Mouse (Mus musculus) neural tube, embryonic 15.5 days (tissue): ENCODE results near the gene Tpte. TPM values are rescaled to one million over a fixed set of nuclear protein-coding genes. Genes with fewer than 3 reads are reported as not detected.

ENCODE experiments used
- ATAC-seq: fragments of 200-750 bp; cut with Nextera tagmentation; 2 replicates; pipeline ENCODE4 v1.8.0; 2017; ENCODE audit warnings: mild to moderate bottlenecking, moderate TSS enrichment, moderate library complexity; ENCODE audit not compliant: low FRiP score
- H3K27ac ChIP-seq: fragments of 300-500 bp; sonication (generic); replicated peaks from 2 replicates; pipeline ENCODE4 v1.5.1; 2015; ENCODE audit warnings: mild to moderate bottlenecking, inconsistent platforms
- H3K27me3 ChIP-seq: fragments of 300-500 bp; sonication (generic); replicated peaks from 2 replicates; pipeline ENCODE4 v1.6.1; 2015; ENCODE audit warnings: inconsistent platforms
- H3K36me3 ChIP-seq: fragments of 300-500 bp; sonication (generic); 2 replicates; pipeline ENCODE4 v1.6.1; 2015; ENCODE audit warnings: inconsistent platforms
- H3K4me1 ChIP-seq: fragments of 300-500 bp; sonication (generic); 2 replicates; pipeline ENCODE4 v1.6.1; 2015; ENCODE audit warnings: inconsistent platforms
- H3K4me2 ChIP-seq: fragments of 300-500 bp; sonication (generic); 2 replicates; pipeline ENCODE4 v1.6.1; 2015; ENCODE audit warnings: inconsistent platforms, mild to moderate bottlenecking, moderate library complexity
- H3K4me3 ChIP-seq: fragments of 300-500 bp; sonication (generic); replicated peaks from 2 replicates; pipeline ENCODE4 v1.5.1; 2015; ENCODE audit warnings: mild to moderate bottlenecking, inconsistent platforms
- H3K9ac ChIP-seq: fragments of 300-500 bp; sonication (generic); replicated peaks from 2 replicates; pipeline ENCODE4 v1.6.1; 2015; ENCODE audit warnings: mild to moderate bottlenecking, inconsistent platforms
- H3K9me3 ChIP-seq: fragments of 300-500 bp; sonication (generic); replicated peaks from 2 replicates; pipeline ENCODE4 v1.6.1; 2016; ENCODE audit warnings: inconsistent platforms
- WGBS: fragments of 180-500 bp; shearing (Covaris S2); methylation state at CpG from one replicate; pipeline ENCODE4 v1.1.7; 2015; ENCODE audit warnings: mixed read lengths; 5-methylcytosine and 5-hydroxymethylcytosine counted together
- polyA plus RNA-seq: library from polyadenylated mRNA; unstranded; fragments of >200 nt; fragmentation: Nextera tagmentation; extraction: Ambion mirVana; gene quantifications from 2 replicates; pipeline ENCODE4 v1.2.1, GENCODE M21; 2015

Tpte gene
- polyA plus RNA-seq: not detected in 2 replicates

DNA sequence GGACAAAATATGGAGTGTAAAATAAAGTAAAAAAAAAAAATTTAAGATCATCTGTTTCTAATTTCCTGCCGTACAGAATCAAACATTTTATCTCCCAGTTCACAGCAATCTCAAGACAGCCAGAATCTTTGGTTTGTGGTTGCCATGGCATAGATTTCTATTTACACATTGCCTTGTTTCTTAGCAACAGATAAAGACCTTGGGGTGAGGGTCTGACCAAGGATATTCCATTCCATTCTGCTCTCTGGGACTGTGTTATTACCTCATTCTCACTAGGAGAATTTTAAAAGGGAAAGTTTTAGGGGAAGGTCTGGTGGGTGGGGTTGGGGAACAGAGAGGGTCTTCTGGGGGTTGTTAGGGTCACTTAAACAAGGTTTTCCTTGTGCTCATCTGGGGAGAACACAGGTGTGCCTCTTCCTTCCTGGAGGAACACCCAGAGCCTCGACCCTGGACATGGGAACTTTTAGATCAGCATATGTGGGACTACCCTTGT is at the start of gene Tpte:
TSS of gene Tpte (plus strand) at position 443 of the 493 bp plus-strand sequence.
- Histone ChIP-seq H3K27me3 (no peaks in the 10 kb centered on the region), H3K4me2 (no peak within 1 kb of the TSS), H3K36me3 (no peaks in the 10 kb centered on the region), H3K4me1 (no peaks in the 10 kb centered on the region), H3K9me3 (0 out of 2 replicates have a peak, but pooled peaks cover 3% of the 10 kb centered on the region), H3K9ac (no peak within 1 kb of the TSS), H3K27ac (no peak within 1 kb of the TSS), H3K4me3 (no peak within 1 kb of the TSS)
- ATAC-seq: no peak
- 71% methylated on average over 2 of the region's 2 CpGs for WGBS

- WGBS: 92% methylated on average over 9 of the region's 9 CpGs
- Histone ChIP-seq H3K4me2 (no peak overlapping the region), H3K4me3 (no peak overlapping the region), H3K4me1 (no peaks in the 10 kb centered on the region), H3K36me3 (no peaks in the 10 kb centered on the region), H3K27ac (no peak overlapping the region), H3K27me3 (no peaks in the 10 kb centered on the region), H3K9me3 (no peaks in the 10 kb centered on the region), H3K9ac (no peak overlapping the region)
- no peak for ATAC-seq
Observed at GRCm38 (mm10) chr8:22242986-22243385, 40.3 kb upstream of the Tpte start.

DNA sequence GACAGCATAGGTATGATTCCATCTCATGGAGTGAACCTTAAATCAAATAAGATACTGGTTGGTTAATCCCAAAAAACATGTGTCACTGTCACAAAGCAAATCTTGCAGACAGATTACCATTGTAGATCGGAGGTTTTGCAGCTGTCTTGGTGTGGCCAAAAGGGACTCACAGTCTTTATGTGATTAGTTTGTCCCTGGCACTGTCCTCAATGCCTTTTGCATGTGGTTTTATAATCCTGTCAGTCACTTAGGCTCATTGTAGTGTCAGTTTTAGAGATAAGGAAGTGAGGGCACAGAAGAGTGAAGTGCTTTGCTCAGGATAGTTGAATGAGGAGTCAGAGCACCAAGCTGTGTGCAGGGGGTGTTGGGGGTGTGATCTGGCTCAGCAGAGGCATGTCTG is 37.6 kb upstream of the Tpte start:
- H3K4me1 ChIP-seq: no peaks in the 10 kb centered on the region
- no peaks in the 10 kb centered on the region for H3K27me3 ChIP-seq
- H3K9ac ChIP-seq: no peak overlapping the region
- H3K4me2 ChIP-seq: no peak overlapping the region
- H3K36me3 ChIP-seq: no peaks in the 10 kb centered on the region
- no peak for ATAC-seq
- no peaks in the 10 kb centered on the region for H3K9me3 ChIP-seq
- no peak overlapping the region for H3K4me3 ChIP-seq
- H3K27ac ChIP-seq: no peak overlapping the region
- WGBS: 73% methylated on average over 1 of the region's 1 CpGs

DNA sequence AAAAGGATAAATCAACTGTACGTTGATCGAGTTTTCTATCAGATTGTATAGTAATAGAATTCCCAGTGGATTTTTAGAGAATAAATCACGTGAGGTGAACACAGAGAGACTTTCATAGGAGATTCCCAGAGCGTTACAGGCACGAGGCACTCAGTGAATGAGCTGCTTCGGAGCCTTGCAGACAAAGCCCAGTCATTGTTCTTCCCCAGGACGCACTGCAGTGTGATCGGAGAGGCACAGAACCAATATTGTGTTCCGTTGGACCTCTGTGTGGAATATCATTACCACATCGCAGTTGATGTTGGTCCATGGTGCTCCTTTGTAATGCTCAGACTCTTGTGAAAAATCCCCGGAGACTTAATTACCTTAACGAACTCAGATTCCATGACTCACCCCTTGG is 35.3 kb upstream of the Tpte start:
- Histone ChIP-seq H3K4me1 (no peaks in the 10 kb centered on the region), H3K36me3 (no peaks in the 10 kb centered on the region), H3K27ac (no peak overlapping the region), H3K27me3 (no peaks in the 10 kb centered on the region), H3K4me3 (no peak overlapping the region), H3K4me2 (no peak overlapping the region), H3K9me3 (no peaks in the 10 kb centered on the region), H3K9ac (no peak overlapping the region)
- WGBS: 75% methylated on average over 12 of the region's 12 CpGs
- ATAC-seq: no peak

DNA sequence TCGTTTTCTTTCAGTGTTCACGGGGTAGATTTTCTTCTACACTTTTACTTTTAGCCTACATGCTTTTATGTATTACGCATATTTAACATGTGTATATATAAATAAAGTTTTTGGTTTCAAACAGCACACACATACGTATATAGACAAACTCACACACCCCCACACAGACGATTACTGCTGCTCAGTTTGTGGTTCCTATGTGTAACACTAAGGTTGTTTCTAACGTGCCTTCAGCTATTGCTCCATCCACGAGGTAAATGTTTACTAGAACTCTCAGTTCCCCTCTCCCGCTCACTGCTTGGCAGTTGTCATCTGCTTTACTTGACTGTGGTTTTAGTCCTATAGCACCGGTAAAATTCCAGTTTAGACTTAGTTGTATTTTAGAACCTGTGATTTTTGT is 34.2 kb upstream of the Tpte start:
- 0 out of 2 replicates have a peak, but pooled peaks cover 4% of the 10 kb centered on the region for H3K9me3 ChIP-seq
- H3K36me3 ChIP-seq: no peaks in the 10 kb centered on the region; the same call in 1 of the 2 replicates
- ATAC-seq: no peak
- H3K4me1 ChIP-seq: no peaks in the 10 kb centered on the region
- H3K27me3 ChIP-seq: no peaks in the 10 kb centered on the region
- H3K4me2 ChIP-seq: no peak overlapping the region
- no peak overlapping the region for H3K27ac ChIP-seq
- H3K9ac ChIP-seq: no peak overlapping the region
- WGBS: 86% methylated on average over 9 of the region's 9 CpGs
- H3K4me3 ChIP-seq: no peak overlapping the region

DNA sequence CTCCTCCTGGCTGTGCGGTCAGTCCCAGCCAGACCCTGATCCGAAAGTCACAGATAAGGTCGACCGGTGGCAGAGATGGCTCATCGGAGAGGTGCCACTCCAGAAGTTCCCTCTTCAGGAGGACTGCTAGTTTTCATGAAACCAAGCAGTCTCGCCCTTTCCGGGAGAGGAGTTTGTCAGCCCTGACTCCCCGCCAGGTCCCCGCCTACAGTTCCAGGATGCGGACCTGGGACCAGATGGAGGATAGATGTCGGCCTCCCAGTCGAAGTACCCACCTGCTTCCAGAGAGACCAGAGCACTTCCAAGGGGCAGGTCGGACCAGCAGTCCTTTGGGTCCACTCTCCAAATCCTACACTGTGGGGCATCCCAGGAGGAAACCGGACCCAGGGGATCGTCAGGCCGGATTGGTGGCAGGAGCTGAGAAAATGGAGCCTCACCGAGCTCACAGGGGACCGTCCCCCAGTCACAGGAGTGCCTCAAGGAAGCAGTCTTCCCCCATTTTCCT is 24.2 kb upstream of the Tpte start:
- H3K27me3 ChIP-seq: no peaks in the 10 kb centered on the region
- ATAC-seq: no peak
- no peak overlapping the region for H3K27ac ChIP-seq
- no peak overlapping the region for H3K4me3 ChIP-seq
- 0 out of 2 replicates have a peak, but pooled peaks cover 4% of the 10 kb centered on the region for H3K9me3 ChIP-seq
- 87% methylated on average over 18 of the region's 18 CpGs for WGBS
- peaks cover 15% of the 10 kb centered on the region for H3K36me3 ChIP-seq
- H3K4me1 ChIP-seq: no peaks in the 10 kb centered on the region
- no peak overlapping the region for H3K4me2 ChIP-seq
- no peak overlapping the region for H3K9ac ChIP-seq

- Histone ChIP-seq H3K27ac (no peak overlapping the region), H3K4me1 (no peaks in the 10 kb centered on the region), H3K4me3 (no peak overlapping the region), H3K9me3 (no peaks in the 10 kb centered on the region), H3K36me3 (peaks cover 11% of the 10 kb centered on the region; the same call in 1 of the 2 replicates), H3K9ac (no peak overlapping the region), H3K4me2 (no peak overlapping the region), H3K27me3 (no peaks in the 10 kb centered on the region)
- WGBS: 79% methylated on average over 12 of the region's 12 CpGs
- ATAC-seq: no peak
Observed at GRCm38 (mm10) chr8:22259531-22259930, 23.7 kb upstream of the Tpte start.

GRCm38 (mm10) chr8:22260091-22260722 is 23.0 kb upstream of the Tpte start:
- H3K27me3 ChIP-seq: no peaks in the 10 kb centered on the region
- no peaks in the 10 kb centered on the region for H3K4me1 ChIP-seq
- WGBS: 66% methylated on average over 9 of the region's 9 CpGs
- H3K4me2 ChIP-seq: no peak overlapping the region
- H3K9me3 ChIP-seq: no peaks in the 10 kb centered on the region
- H3K36me3 ChIP-seq: peaks cover 9% of the 10 kb centered on the region; the same call in 1 of the 2 replicates
- no peak overlapping the region for H3K9ac ChIP-seq
- no peak for ATAC-seq
- H3K27ac ChIP-seq: no peak overlapping the region
- H3K4me3 ChIP-seq: no peak overlapping the region

DNA sequence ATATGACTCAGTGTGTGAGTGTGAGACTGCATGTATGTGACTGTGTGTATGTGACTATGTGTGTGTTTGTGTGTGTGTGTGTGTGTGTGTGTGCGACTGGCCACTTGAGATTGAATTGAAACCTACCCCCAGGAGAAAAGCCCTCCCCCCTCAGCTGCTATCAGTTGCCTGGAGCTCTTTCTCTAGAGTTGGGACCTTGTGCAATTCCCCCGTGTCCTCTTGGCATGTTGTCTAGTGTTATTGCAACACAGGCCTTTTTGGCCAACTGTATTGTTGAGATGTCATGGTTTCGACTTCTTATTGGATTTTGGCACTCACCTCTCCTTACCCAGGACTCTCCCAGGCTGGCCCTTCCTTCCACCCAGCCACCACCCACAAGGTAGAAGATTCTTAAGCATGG is 21.0 kb upstream of the Tpte start:
- WGBS: 96% methylated on average over 3 of the region's 3 CpGs
- no peak overlapping the region for H3K9ac ChIP-seq
- no peaks in the 10 kb centered on the region for H3K9me3 ChIP-seq
- H3K27ac ChIP-seq: no peak overlapping the region
- H3K4me2 ChIP-seq: no peak overlapping the region
- H3K36me3 ChIP-seq: peaks cover 9% of the 10 kb centered on the region; the same call in 1 of the 2 replicates
- no peaks in the 10 kb centered on the region for H3K4me1 ChIP-seq
- ATAC-seq: no peak
- no peak overlapping the region for H3K4me3 ChIP-seq
- H3K27me3 ChIP-seq: no peaks in the 10 kb centered on the region

DNA sequence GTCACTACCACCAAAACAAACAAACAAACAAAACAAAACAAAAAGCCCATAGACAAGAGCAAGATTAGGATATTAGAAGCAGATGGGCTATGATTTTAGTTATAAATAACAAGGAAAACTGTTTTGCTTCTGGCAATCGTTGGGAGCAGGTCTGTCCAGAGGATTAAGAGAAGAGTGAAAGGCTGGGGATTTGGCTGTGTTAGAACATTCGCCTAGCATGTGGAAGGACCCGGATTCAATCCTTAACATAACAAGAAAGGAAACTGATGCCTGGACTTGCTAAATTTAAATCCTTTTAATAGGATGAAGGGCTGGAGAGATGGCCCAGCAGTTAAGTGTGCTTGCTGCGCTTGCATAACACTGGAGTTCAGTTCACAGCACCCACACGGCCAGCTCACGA is 18.9 kb upstream of the Tpte start:
- H3K9ac ChIP-seq: no peak overlapping the region
- H3K9me3 ChIP-seq: no peaks in the 10 kb centered on the region
- no peak overlapping the region for H3K27ac ChIP-seq
- no peak overlapping the region for H3K4me2 ChIP-seq
- H3K27me3 ChIP-seq: no peaks in the 10 kb centered on the region
- ATAC-seq: no peak
- H3K4me3 ChIP-seq: no peak overlapping the region
- H3K4me1 ChIP-seq: no peaks in the 10 kb centered on the region
- WGBS: 86% methylated on average over 6 of the region's 6 CpGs
- no peaks in the 10 kb centered on the region for H3K36me3 ChIP-seq

GRCm38 (mm10) chr8:22264787-22265186 is 18.5 kb upstream of the Tpte start:
- no peak for ATAC-seq
- Histone ChIP-seq H3K27me3 (no peaks in the 10 kb centered on the region), H3K9me3 (no peaks in the 10 kb centered on the region), H3K9ac (no peak overlapping the region), H3K4me1 (no peaks in the 10 kb centered on the region), H3K4me2 (no peak overlapping the region), H3K27ac (no peak overlapping the region), H3K36me3 (no peaks in the 10 kb centered on the region), H3K4me3 (no peak overlapping the region)
- 84% methylated on average over 6 of the region's 6 CpGs for WGBS

DNA sequence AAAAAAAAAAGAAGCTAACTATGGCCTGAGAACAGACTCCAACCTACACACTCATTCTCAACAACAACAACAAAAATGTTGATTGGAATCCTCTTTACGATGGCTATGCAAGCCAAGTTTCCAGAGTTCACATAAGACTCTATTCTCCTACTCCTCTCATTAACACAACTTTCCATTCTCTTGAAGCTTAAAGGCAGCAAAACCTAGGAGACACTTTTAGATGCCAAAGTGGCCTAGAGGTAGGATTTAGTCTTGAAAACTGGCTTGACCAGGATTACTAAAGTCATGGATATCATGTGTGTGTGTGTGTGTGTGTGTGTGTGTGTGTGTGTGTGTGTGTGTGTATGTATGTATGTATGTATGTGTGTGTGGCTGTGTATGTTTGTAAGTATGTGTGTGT is 18.0 kb upstream of the Tpte start:
- Histone ChIP-seq H3K4me1 (no peaks in the 10 kb centered on the region), H3K36me3 (no peaks in the 10 kb centered on the region), H3K9ac (no peak overlapping the region), H3K4me2 (no peak overlapping the region), H3K4me3 (no peak overlapping the region), H3K9me3 (no peaks in the 10 kb centered on the region), H3K27me3 (no peaks in the 10 kb centered on the region), H3K27ac (no peak overlapping the region)
- ATAC-seq: no peak
- 84% methylated on average over 1 of the region's 1 CpGs for WGBS
